Mouse (Mus musculus): ENCODE measurements around the gene Dnmt1. TPM values are rescaled to one million over a fixed set of nuclear protein-coding genes. Genes with fewer than 3 reads are reported as not detected.

Gene Dnmt1
- total and polyA plus RNA-seq, 3 experiments = 89.9 to 145 (median 121) TPM

GRCm38 (mm10) chr9:20946066-20946880, 13.4 kb downstream of the Dnmt1 start:
- peaks cover 24 to 87% of the 10 kb centered on the region in 2 experiments for H3K36me3 ChIP-seq (replicated peaks in 1 of 2; ENCODE audit: control insufficient read depth in 1 of 2, insufficient read depth in 1 of 2, low read length in 1 of 2)

GRCm38 (mm10) chr9:20944697-20945370, 14.9 kb downstream of the Dnmt1 start:
- Histone ChIP-seq H3K79me2 (replicated peaks; ENCODE audit: control insufficient read depth, extremely low read depth, insufficient read depth, poor library complexity, severe bottlenecking) (peaks cover 90% of the 10 kb centered on the region), H3K4me3 (replicated peaks in 1 of 3; ENCODE audit: low read depth in 2 of 3, low read length in 2 of 3, poor library complexity in 1 of 3) (no peak overlapping the region), H3K9me3 (replicated peaks; ENCODE audit: low read length) (no peaks in the 10 kb centered on the region), H3K27ac (ENCODE audit: insufficient read depth, low read depth) (no peak overlapping the region), H3K4me2 (ENCODE audit: insufficient read depth, low read depth, poor library complexity, severe bottlenecking) (no peak overlapping the region), H3K4me1 (ENCODE audit: control insufficient read depth in 1 of 2, insufficient read depth in 2 of 2) (peaks cover 21 to 97% of the 10 kb centered on the region in 2 experiments), H3K9ac (ENCODE audit: insufficient read depth, low read depth) (no peak overlapping the region), H3K36me3 (replicated peaks in 1 of 2; ENCODE audit: control insufficient read depth in 1 of 2, insufficient read depth in 1 of 2, low read length in 1 of 2) (peaks cover 39 to 95% of the 10 kb centered on the region in 2 experiments), H3K27me3 (replicated peaks) (no peaks in the 10 kb centered on the region)
- TF ChIP-seq TCF12 (IDR thresholded peaks at IDR 0.05; ENCODE audit: low read depth, low read length) = no peak
- no peak for TF ChIP-seq RAD21 (IDR thresholded peaks at IDR 0.05; ENCODE audit: low read depth, low read length)
- no peak for TF ChIP-seq RCOR1 (conservative IDR thresholded peaks at IDR 0.05; ENCODE audit: low read depth, low read length)
- no peak for TF ChIP-seq JUND (conservative IDR thresholded peaks at IDR 0.05; ENCODE audit: low read depth, low read length)
- TF ChIP-seq USF1 (IDR thresholded peaks at IDR 0.05; ENCODE audit: low read depth, low read length) = no peak
- TF ChIP-seq HCFC1 (IDR thresholded peaks at IDR 0.05; ENCODE audit: low read depth, low read length) = no peak
- TF ChIP-seq PAX5 (IDR thresholded peaks at IDR 0.05; ENCODE audit: low read length) = no peak
- TF ChIP-seq GABPA (IDR thresholded peaks at IDR 0.05; ENCODE audit: insufficient replicate concordance, low read depth, low read length) = no peak
- no peak for TF ChIP-seq NELFE (IDR thresholded peaks at IDR 0.05; ENCODE audit: low read depth, low read length)
- in situ Hi-C loops (cut with MboI; ENCODE audit: low pct_ligation_motif_present, low pct_unique_long_range_greater_than_20kb, low sequenced_read_pairs) (loop anchor here (5.0 kb wide), 1 partner anchor 57 kb away; the partner anchor contains the start of gene Mrpl4), dilution Hi-C loops (cut with MboI; ENCODE audit: extremely low pct_ligation_motif_present, extremely low pct_unique_long_range_greater_than_20kb, low sequenced_read_pairs) (no loop called here)
- DNase-seq (ENCODE audit: extremely low read depth) = no peak

More at GRCm38 (mm10) chr9:20946066-20946880, 13.4 kb downstream of the Dnmt1 start:
- H3K27me3 ChIP-seq (replicated peaks) = no peaks in the 10 kb centered on the region
- dilution Hi-C loops (cut with MboI; ENCODE audit: extremely low pct_ligation_motif_present, extremely low pct_unique_long_range_greater_than_20kb, low sequenced_read_pairs) = no loop called here
- DNase-seq (ENCODE audit: extremely low read depth) = no peak
- no peak overlapping the region for H3K27ac ChIP-seq (ENCODE audit: insufficient read depth, low read depth)
- in situ Hi-C loops (cut with MboI; ENCODE audit: low pct_ligation_motif_present, low pct_unique_long_range_greater_than_20kb, low sequenced_read_pairs) = loop anchor here (5.0 kb wide), 1 partner anchor 56 kb away; the partner anchor contains the start of gene Mrpl4
- TF ChIP-seq BHLHE40 (IDR thresholded peaks at IDR 0.05; ENCODE audit: low read depth, low read length) = peak; percentile 72
- TF ChIP-seq ETS1 (conservative IDR thresholded peaks at IDR 0.05; ENCODE audit: low read depth, low read length) = 0 out of 2 replicates have a peak, but pooled peaks have one; percentile 17
- peak; percentile 49; the same call in 1 of the 2 replicates for TF ChIP-seq IRF4 (IDR thresholded peaks at IDR 0.05; ENCODE audit: low read depth, low read length)
- TF ChIP-seq MAZ (IDR thresholded peaks at IDR 0.05; ENCODE audit: low read depth, low read length) = no peak
- TF ChIP-seq CHD2 (IDR thresholded peaks at IDR 0.05; ENCODE audit: low read length) = no peak
- 0 out of 2 replicates have a peak, but pooled peaks have one; percentile 12 for TF ChIP-seq JUND (conservative IDR thresholded peaks at IDR 0.05; ENCODE audit: low read depth, low read length)
- no peak for TF ChIP-seq POLR2A (IDR thresholded peaks at IDR 0.05; ENCODE audit: low read depth, low read length)
- TF ChIP-seq MAFK (IDR thresholded peaks at IDR 0.05; ENCODE audit: insufficient replicate concordance, low read length) = peak; percentile 47; the same call in 1 of the 2 replicates
- peaks cover 100% of the 10 kb centered on the region for H3K79me2 ChIP-seq (replicated peaks; ENCODE audit: control insufficient read depth, extremely low read depth, insufficient read depth, poor library complexity, severe bottlenecking)
- H3K9me3 ChIP-seq (replicated peaks; ENCODE audit: low read length) = no peaks in the 10 kb centered on the region
- H3K4me3 ChIP-seq (replicated peaks in 1 of 3; ENCODE audit: low read depth in 2 of 3, low read length in 2 of 3, poor library complexity in 1 of 3) = no peak overlapping the region
- H3K4me1 ChIP-seq (ENCODE audit: control insufficient read depth in 1 of 2, insufficient read depth in 2 of 2) = peaks cover 14 to 93% of the 10 kb centered on the region in 2 experiments
- H3K4me2 ChIP-seq (ENCODE audit: insufficient read depth, low read depth, poor library complexity, severe bottlenecking) = no peak overlapping the region
- no peak overlapping the region for H3K9ac ChIP-seq (ENCODE audit: insufficient read depth, low read depth)

Data from CH12.LX (cell line).